Mouse (Mus musculus): ENCODE data around the gene Dcakd. TPM values are rescaled to one million over a fixed set of nuclear protein-coding genes. Genes with fewer than 3 reads are reported as not detected.

Dcakd gene
- polyA plus RNA-seq, 1 experiment from 2014 or later = 163 TPM

DNA sequence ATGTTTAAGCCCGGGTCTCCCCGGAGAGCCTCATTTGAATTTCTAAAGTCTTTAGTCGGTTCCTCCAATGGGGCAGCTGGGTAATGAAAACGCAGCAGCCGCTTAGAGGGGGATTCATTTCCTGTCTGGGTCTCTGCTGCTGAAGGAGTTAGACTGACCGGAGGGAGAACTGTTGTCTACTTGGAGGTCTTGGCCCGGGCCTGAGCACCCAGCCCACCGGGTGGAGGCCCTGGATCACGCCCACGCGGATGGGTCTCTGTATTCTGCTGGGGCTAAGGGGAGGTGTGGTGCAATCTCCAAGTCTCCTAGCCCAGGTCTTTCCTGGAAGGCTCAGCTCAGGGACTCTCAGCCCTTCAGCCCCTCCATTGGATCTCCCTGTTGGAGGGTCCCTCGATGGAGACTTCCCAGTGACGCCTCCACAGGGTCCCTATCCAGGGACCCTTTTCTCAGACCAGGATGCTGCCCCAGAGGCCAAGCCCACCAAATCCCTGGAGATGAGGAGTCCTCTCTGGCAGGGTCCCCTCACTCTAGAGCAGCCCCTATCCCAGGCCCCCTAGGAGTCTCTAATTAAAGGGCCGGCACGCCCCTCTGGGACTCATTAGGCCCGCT, 64.8 kb downstream of the Dcakd start:
- Histone ChIP-seq H3K4me3 (peak overlapping the region; percentile 12), H3K36me3 (no peaks in the 10 kb centered on the region), H3K4me2 (replicated peaks) (peak overlapping the region; percentile 45), H3K4me1 (peaks cover 27% of the 10 kb centered on the region), H3K27ac (replicated peaks) (peak overlapping the region; percentile 91), H3K9ac (replicated peaks) (peak overlapping the region; percentile 37), H3K9me3 (no peaks in the 10 kb centered on the region), H3K27me3 (peaks cover 38% of the 10 kb centered on the region)
- WGBS = under 1% methylated on average over 16 of the region's 16 CpGs
- ATAC-seq (ENCODE audit: low FRiP score, low read depth) = peak; percentile 78

DNA sequence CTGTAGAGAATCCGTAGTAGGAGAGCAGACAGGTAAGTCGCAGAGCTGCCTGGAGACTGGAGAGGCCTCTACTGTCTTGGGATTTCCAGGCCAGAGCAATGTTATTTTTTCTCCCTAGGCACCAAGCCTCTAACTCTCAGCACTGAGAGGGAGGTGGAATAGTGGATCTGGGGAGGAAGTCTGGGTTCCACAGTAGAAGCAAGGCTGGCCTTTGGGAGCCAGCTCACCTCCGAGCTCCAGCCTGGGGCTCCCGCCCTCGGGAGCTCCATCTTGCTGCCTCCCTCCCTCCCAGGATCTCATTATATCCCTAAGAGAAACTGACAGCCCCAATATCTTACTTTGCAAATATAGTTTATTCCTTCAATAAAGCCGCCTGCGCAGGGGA, 65.3 kb downstream of the Dcakd start:
- no peaks in the 10 kb centered on the region for H3K9me3 ChIP-seq
- H3K4me3 ChIP-seq = peak overlapping the region; percentile 12; the same call in 1 of the 2 replicates
- no peak overlapping the region for H3K9ac ChIP-seq (replicated peaks)
- H3K4me2 ChIP-seq (replicated peaks) = peak overlapping the region; percentile 45
- ATAC-seq (ENCODE audit: low FRiP score, low read depth) = no peak; the same call in 1 of the 2 replicates
- 14% methylated on average over 7 of the region's 7 CpGs for WGBS
- peaks cover 27% of the 10 kb centered on the region for H3K4me1 ChIP-seq
- H3K27ac ChIP-seq (replicated peaks) = peak overlapping the region; percentile 91
- H3K27me3 ChIP-seq = peaks cover 33% of the 10 kb centered on the region
- H3K36me3 ChIP-seq = no peaks in the 10 kb centered on the region

DNA sequence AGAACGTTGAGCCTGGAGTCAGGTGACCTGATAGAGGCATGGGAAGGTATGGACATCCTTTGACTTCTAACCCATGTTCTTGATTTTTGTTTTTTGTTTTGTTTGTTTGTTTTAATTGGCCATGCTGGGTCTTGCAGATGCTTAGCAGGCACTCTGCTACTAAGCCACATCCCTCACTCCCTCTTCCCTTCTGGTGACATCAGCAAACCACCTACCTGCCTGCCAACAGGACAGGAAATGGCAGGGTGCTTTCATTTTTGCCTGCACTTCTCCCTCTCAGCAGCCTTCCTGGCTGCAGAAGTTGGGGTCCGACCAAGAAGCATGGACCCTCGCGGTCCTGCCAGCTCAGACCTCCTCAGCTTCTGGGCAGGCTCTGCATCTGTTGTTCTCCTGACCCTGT, 67.1 kb downstream of the Dcakd start:
- no peaks in the 10 kb centered on the region for H3K36me3 ChIP-seq
- WGBS = 97% methylated on average over 4 of the region's 4 CpGs
- H3K27ac ChIP-seq (replicated peaks) = no peak overlapping the region
- H3K9ac ChIP-seq (replicated peaks) = no peak overlapping the region
- H3K4me3 ChIP-seq = no peak overlapping the region
- no peaks in the 10 kb centered on the region for H3K9me3 ChIP-seq
- peaks cover 41% of the 10 kb centered on the region for H3K4me1 ChIP-seq
- H3K27me3 ChIP-seq = peaks cover 19% of the 10 kb centered on the region
- H3K4me2 ChIP-seq (replicated peaks) = no peak overlapping the region
- no peak for ATAC-seq (ENCODE audit: low FRiP score, low read depth)

DNA sequence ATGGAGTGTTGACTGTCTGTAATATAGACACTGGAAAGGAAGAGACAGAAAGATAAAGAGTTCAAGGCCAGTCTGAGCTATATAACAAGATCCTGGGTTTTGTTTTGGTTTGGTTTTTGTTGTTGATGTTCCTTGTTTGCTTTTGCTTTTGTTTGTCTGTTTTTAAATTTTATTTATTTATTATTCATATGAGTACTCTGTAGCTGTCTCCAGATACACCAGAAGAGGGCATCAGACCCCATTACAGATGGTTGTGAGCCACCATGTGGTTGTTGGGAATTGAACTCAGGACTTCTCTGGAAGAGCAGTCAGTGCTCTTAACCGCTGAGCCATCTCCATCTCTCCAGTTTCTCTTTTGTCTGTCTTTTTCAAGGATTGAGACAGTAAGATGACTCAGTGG, 69.3 kb downstream of the Dcakd start:
- Histone ChIP-seq H3K4me1 (peaks cover 38% of the 10 kb centered on the region), H3K36me3 (no peaks in the 10 kb centered on the region)
- 77% methylated on average over 1 of the region's 1 CpGs for WGBS

DNA sequence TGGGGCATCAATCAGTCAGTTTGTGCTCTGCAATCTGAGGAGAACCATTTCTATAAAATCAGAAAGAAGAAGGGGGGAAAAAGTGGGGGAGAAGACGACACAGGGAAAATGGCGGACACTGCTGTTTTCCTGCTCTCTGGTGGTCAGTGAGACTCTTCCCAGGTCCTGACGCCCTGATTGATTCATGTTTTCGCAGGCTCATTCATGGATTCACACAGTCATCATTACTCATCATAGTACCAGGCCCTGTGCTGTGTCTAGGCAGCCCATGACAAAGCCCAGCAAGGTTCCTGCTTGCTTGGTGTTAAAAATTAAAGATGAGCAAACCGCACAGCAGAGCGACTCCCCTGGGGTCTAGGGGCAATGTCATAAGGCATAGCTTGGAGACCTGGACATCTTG, 69.7 kb downstream of the Dcakd start:
- Histone ChIP-seq H3K36me3 (no peaks in the 10 kb centered on the region), H3K27me3 (peaks cover 14% of the 10 kb centered on the region), H3K4me2 (replicated peaks) (no peak overlapping the region), H3K4me3 (no peak overlapping the region), H3K9ac (replicated peaks) (no peak overlapping the region), H3K4me1 (peaks cover 34% of the 10 kb centered on the region), H3K9me3 (no peaks in the 10 kb centered on the region), H3K27ac (replicated peaks) (no peak overlapping the region)
- no peak for ATAC-seq (ENCODE audit: low FRiP score, low read depth)
- WGBS = 89% methylated on average over 6 of the region's 6 CpGs

More for the DNA sequence above, 69.3 kb downstream of the Dcakd start:
- Histone ChIP-seq H3K27ac (replicated peaks) (no peak overlapping the region), H3K9me3 (no peaks in the 10 kb centered on the region), H3K4me2 (replicated peaks) (no peak overlapping the region), H3K4me3 (no peak overlapping the region), H3K27me3 (peaks cover 14% of the 10 kb centered on the region), H3K9ac (replicated peaks) (no peak overlapping the region)
- ATAC-seq (ENCODE audit: low FRiP score, low read depth) = no peak

DNA sequence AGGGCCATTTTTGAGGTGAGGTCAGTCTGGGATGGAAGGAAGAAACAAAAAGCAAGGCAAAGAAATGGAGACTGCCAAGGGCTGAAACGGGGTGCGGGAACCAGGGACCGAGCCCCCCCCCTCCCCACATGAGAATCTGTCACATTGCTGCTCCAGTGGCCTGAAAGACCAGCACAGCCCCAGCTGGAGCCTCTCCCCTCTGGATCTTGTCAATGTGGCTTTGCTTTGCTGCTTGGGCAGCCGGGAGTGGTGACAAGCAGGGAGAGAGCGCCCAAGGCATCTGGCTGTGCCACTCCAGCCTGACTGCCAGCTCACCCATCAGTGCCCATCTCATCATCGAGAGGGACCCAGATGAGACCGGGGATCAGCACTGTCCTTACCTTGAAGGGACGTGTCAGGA, 70.4 kb downstream of the Dcakd start:
- no peak for ATAC-seq (ENCODE audit: low FRiP score, low read depth)
- H3K4me1 ChIP-seq = peaks cover 34% of the 10 kb centered on the region
- H3K36me3 ChIP-seq = no peaks in the 10 kb centered on the region
- H3K9me3 ChIP-seq = no peaks in the 10 kb centered on the region
- H3K9ac ChIP-seq (replicated peaks) = 0 out of 2 replicates have a peak overlapping the region, but pooled peaks have one; percentile 2
- H3K27me3 ChIP-seq = peaks cover 14% of the 10 kb centered on the region
- H3K4me3 ChIP-seq = no peak overlapping the region
- H3K4me2 ChIP-seq (replicated peaks) = no peak overlapping the region
- peak overlapping the region; percentile 78 for H3K27ac ChIP-seq (replicated peaks)
- WGBS = 84% methylated on average over 8 of the region's 8 CpGs

DNA sequence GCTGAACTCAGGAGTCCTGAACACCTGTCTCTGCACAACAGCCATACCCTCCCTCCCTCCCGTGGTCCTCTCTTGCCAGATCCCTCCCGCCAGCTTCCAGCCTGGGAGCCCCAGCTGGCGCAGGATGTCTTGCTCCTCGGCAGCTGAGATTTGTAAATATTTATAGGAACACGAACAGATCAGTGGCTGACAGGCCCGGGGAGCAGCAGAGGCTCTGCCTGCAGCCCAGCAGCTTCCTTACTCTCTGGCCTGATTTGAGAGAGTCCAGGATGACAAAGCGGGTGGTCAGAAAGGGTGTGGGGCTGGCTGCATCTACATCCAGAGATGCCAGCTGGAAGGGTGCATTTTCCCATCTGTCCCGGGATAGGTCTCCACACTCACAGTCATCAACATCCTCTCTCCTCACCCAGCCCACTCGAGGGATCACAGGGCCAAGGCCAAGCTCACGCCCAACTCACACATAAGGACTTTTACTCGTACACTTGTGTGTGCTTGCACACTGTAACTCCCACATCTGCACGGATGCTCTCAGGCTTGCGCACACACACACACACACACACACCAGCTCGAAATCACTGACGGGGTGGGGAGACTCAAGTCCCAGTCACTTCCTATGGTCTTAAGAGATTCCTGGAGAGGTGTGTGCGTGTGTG, 71.0 kb downstream of the Dcakd start:
- Histone ChIP-seq H3K36me3 (no peaks in the 10 kb centered on the region), H3K4me2 (replicated peaks) (no peak overlapping the region), H3K9me3 (no peaks in the 10 kb centered on the region), H3K27ac (replicated peaks) (peak overlapping the region; percentile 78), H3K4me1 (peaks cover 37% of the 10 kb centered on the region), H3K4me3 (no peak overlapping the region), H3K27me3 (peaks cover 14% of the 10 kb centered on the region), H3K9ac (replicated peaks) (no peak overlapping the region)
- peak; percentile 25; the same call in 1 of the 2 replicates for ATAC-seq (ENCODE audit: low FRiP score, low read depth)
- WGBS = 48% methylated on average over 16 of the region's 16 CpGs

DNA sequence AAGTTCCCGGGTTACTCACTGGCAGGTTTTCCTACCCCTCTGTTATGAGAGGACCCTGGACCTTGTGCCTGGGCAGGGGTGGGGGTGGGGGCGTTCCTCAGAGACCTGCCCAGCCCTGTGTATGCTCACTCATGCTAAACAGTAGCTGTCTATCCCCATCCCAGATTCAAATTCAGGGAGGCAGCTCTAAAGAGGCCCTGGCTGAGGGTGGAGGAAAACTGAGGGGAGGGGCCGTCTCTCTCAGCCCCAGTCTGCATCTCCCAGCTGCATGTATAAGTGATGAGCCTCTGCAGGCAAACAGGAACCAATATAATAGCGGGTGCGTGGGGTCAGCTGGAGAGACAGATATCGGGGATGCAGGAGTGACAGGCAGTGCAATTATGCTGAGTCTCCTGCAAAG, 75.2 kb downstream of the Dcakd start:
- H3K9ac ChIP-seq (replicated peaks) = 0 out of 2 replicates have a peak overlapping the region, but pooled peaks have one; percentile 11
- peaks cover 53% of the 10 kb centered on the region for H3K27me3 ChIP-seq
- peak overlapping the region; percentile 80 for H3K27ac ChIP-seq (replicated peaks)
- WGBS = 14% methylated on average over 6 of the region's 6 CpGs
- H3K9me3 ChIP-seq = no peaks in the 10 kb centered on the region
- peaks cover 48% of the 10 kb centered on the region for H3K4me1 ChIP-seq
- H3K36me3 ChIP-seq = no peaks in the 10 kb centered on the region
- no peak overlapping the region for H3K4me3 ChIP-seq
- peak overlapping the region; percentile 12 for H3K4me2 ChIP-seq (replicated peaks)
- peak; percentile 84 for ATAC-seq (ENCODE audit: low FRiP score, low read depth)

DNA sequence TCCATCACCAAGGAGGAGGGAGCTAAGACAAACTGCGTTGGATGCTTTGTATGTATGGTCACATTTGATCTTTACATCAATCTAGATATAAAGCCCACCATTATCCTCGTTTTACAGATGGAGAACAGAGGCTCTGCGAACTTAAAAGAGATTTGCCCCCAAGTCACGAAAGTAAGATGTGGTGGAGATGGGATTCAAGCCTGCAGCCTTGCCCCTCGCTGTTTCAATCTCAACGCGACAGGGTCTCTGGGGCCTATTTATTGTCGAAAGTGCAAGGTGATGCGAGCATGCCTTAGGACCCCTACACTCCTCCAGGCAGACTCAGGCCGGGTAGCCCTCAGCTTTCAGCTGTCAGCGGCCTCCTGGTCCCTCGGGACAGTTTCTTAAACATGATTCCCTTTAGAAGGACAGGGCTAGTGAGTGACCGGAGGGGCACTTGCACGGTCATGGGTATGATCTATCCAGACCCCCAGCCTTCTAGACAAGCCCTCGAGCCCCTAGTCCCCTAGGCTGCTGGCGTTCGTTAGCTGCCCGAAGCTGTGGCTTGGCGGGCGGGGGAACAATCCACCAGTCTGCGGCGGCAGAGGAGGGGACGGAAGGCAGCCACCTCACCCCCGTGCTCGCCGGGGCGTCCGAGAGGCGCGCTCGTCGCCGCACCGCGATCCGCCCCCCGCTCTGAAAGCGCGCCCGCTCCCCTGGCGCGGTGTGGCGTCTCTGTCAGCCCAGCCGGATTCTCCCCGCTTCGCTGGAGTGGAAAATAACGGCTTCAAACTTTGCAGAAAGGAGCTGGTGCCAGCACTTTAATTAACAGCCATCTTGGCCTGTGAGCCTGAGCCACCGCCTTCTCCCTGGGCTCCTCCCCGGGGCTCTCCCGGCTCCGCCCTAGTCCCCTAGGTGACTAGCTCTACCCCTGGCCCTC, 79.8 kb downstream of the Dcakd start:
- H3K36me3 ChIP-seq = no peaks in the 10 kb centered on the region
- H3K9me3 ChIP-seq = no peaks in the 10 kb centered on the region
- H3K9ac ChIP-seq (replicated peaks) = peak overlapping the region; percentile 61
- H3K27me3 ChIP-seq = peaks cover 85% of the 10 kb centered on the region
- no peak for ATAC-seq (ENCODE audit: low FRiP score, low read depth)
- under 1% methylated on average over 51 of the region's 51 CpGs for WGBS
- H3K4me3 ChIP-seq = peak overlapping the region; percentile 44
- H3K4me1 ChIP-seq = peaks cover 57% of the 10 kb centered on the region
- H3K27ac ChIP-seq (replicated peaks) = peak overlapping the region; percentile 54; the same call in 1 of the 2 replicates
- peak overlapping the region; percentile 66 for H3K4me2 ChIP-seq (replicated peaks)

DNA sequence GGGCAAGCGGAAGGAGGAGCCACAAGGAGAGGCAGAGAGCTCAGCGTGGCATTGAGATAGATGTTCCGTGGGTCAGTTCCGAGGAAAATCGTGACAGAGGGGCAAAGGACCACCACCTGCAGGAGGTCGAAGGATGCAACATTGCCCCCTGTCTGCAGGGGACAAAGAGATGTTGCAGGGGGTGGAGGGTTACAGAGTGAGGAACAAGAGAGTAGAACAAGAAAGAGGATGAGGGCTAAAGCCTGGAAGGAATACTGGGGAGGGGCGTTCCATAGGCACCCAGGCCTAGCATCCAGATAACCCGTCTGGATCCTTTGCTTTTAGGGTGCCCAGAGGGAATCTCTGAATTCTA, 81.2 kb downstream of the Dcakd start:
- Histone ChIP-seq H3K4me2 (replicated peaks) (peak overlapping the region; percentile 62), H3K36me3 (no peaks in the 10 kb centered on the region), H3K27me3 (peaks cover 96% of the 10 kb centered on the region), H3K4me1 (peaks cover 47% of the 10 kb centered on the region), H3K4me3 (peak overlapping the region; percentile 39), H3K9me3 (no peaks in the 10 kb centered on the region), H3K27ac (replicated peaks) (no peak overlapping the region; the same call in 1 of the 2 replicates), H3K9ac (replicated peaks) (no peak overlapping the region)
- WGBS = 4% methylated on average over 8 of the region's 8 CpGs
- ATAC-seq (ENCODE audit: low FRiP score, low read depth) = no peak

DNA sequence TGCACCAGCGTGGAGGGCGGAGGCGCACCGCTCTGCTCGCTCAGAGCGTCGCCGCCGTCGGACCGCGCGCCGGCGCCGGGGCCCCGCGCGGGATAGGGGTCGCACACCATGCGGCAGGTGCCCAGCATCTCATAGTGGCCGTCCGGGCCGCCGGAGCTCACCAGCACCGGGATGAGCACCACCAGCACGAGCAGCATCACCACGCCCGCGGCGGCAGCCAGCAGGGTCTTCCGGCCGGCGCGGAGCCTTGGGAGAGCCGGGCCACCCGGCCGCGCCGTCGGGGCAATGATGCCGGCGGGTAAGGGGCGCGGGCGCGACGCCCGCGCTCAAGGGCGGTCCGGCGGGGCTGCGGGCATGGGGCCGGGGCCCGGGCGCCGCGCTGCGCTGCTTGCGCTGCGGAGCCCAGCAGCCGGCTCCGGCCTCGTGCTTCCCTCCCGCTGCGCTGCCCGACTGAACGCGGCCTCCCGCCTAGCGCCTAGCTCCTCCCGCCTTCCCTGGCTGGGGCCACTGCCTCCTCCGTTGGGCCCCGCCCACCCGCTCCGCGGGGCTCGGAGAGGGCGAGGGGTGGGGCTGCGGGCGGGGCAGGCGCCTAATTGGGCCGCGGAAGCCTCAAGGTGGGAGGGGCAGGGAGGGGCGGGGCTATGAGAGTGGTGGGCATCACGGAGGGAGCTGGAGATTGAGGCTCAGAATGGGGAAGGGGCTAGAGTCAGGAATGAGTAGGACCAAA, 81.7 kb downstream of the Dcakd start, which contains the start of gene C1ql1:
Gene C1ql1 (minus strand): TSS at position 424 of the 727 bp plus-strand sequence.
- Histone ChIP-seq H3K4me1 (peaks cover 47% of the 10 kb centered on the region), H3K4me2 (replicated peaks) (peak within 1 kb of the TSS; percentile 66), H3K4me3 (peak within 1 kb of the TSS; percentile 39), H3K36me3 (no peaks in the 10 kb centered on the region), H3K9ac (replicated peaks) (peak within 1 kb of the TSS; percentile 46), H3K9me3 (no peaks in the 10 kb centered on the region), H3K27ac (replicated peaks) (no peak within 1 kb of the TSS; the same call in 1 of the 2 replicates), H3K27me3 (peaks cover 94% of the 10 kb centered on the region)
- under 1% methylated on average over 62 of the region's 87 CpGs for WGBS
- peak; percentile 87 for ATAC-seq (ENCODE audit: low FRiP score, low read depth)
